Mouse (Mus musculus) stomach, embryonic 16.5 days (tissue): Measurements from ENCODE around the gene Myo15b. TPM values are rescaled to one million over a fixed set of nuclear protein-coding genes. Genes with fewer than 3 reads are reported as not detected.
A peak's percentile ranks its signal among the peaks of the same experiment; 100 is the strongest.
"Not testable (repeated sequence)": the region's sequence is repeated elsewhere in the genome, so short reads cannot be mapped to it uniquely, and the experiment has no call there.

Experiments used
- ATAC-seq: fragments of 200-750 bp; cut with Nextera tagmentation; 2 replicates; pipeline ENCODE4 v1.8.0; 2017; ENCODE audit warnings: moderate number of reproducible peaks, moderate TSS enrichment; ENCODE audit not compliant: insufficient read depth, low FRiP score
- H3K27ac ChIP-seq: fragments of 300-500 bp; sonication (generic); 2 replicates; pipeline ENCODE4 v1.5.1; 2014; ENCODE audit warnings: low read length
- H3K27me3 ChIP-seq: fragments of 300-500 bp; sonication (generic); 2 replicates; pipeline ENCODE4 v1.6.1; 2014; ENCODE audit warnings: low read length, control low read depth, mixed read lengths; ENCODE audit not compliant: control insufficient read depth, insufficient read depth
- H3K36me3 ChIP-seq: fragments of 300-500 bp; sonication (generic); 2 replicates; pipeline ENCODE4 v1.6.1; 2014; ENCODE audit warnings: low read length; ENCODE audit not compliant: control insufficient read depth, insufficient read depth
- H3K4me1 ChIP-seq: fragments of 300-500 bp; sonication (generic); 2 replicates; pipeline ENCODE4 v1.6.1; 2014; ENCODE audit warnings: low read length, control low read depth, mixed read lengths; ENCODE audit not compliant: control insufficient read depth, insufficient read depth
- H3K4me2 ChIP-seq: fragments of 300-500 bp; sonication (generic); 2 replicates; pipeline ENCODE4 v1.6.1; 2014; ENCODE audit warnings: low read depth, low read length, mixed read lengths
- H3K4me3 ChIP-seq: fragments of 300-500 bp; sonication (generic); replicated peaks from 2 replicates; pipeline ENCODE4 v1.5.1; 2014; ENCODE audit warnings: mild to moderate bottlenecking, low read length
- H3K9ac ChIP-seq: fragments of 300-500 bp; sonication (generic); 2 replicates; pipeline ENCODE4 v1.6.1; 2014; ENCODE audit warnings: low read length
- H3K9me3 ChIP-seq: fragments of 300-500 bp; sonication (generic); replicated peaks from 2 replicates; pipeline ENCODE4 v1.6.1; 2016; ENCODE audit warnings: low read length, control low read depth; ENCODE audit not compliant: control insufficient read depth
- WGBS: fragments of 180-500 bp; shearing (Covaris S2); extraction: QIAGEN DNeasy Blood & Tissue Kit; methylation state at CpG from one replicate; pipeline ENCODE4 v1.1.7; 2014; 5-methylcytosine and 5-hydroxymethylcytosine counted together
- polyA plus RNA-seq: library from polyadenylated mRNA; unstranded; fragments of >200 nt; fragmentation: Nextera tagmentation; extraction: Ambion mirVana; gene quantifications from 2 replicates; pipeline ENCODE4 v1.2.1, GENCODE M21; 2015

Gene Myo15b
- polyA plus RNA-seq, 1 experiment from 2014 or later = 21.1 TPM

DNA sequence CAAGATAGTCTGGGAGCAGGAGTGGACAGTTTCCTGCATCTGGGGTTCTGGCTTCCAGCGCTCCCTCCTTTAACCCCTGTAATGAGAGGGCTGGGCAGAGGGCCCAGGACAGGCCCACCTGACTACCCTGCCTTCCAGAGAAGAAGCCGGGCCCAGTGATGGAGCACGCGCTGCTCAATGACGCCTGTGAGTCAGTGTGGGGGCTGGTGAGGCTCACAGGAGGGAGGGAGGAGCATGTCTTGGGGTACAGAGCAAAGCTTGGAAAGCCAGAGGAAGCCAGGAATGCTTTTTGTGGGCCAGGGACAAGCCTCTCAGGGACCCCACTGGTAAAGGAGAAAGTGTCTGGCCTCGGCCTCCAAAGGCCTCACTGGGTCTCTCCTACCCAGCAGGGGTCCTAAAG lies 3.5 kb upstream of the Myo15b start:
- 85% methylated on average over 6 of the region's 6 CpGs for WGBS
- Histone ChIP-seq H3K36me3 (no peaks in the 10 kb centered on the region), H3K4me2 (no peak overlapping the region)

DNA sequence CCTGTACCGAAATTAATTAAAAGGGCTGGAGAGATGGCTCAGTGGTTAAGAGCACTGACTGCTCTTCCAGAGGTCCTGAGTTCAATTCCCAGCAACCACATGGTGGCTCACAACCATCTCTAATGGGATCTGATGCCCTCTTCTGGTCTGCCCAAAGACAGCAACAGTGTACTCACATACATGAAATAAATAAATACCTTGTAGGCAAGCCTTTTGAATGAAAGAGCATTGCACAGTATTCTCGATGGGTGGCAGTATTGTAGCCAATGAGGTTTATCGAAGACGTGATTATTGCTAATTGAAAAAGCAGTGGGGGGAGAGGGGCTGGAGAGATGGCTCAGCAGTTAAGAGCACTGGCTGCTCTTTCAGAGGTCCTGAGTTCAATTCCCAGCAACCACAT lies 1.1 kb upstream of the Myo15b start:
- not testable (repeated sequence) for ATAC-seq, H3K9me3 ChIP-seq, H3K4me1 ChIP-seq, H3K4me2 ChIP-seq, H3K27ac ChIP-seq, H3K36me3 ChIP-seq, H3K4me3 ChIP-seq, H3K9ac ChIP-seq
- 90% methylated on average over 4 of the region's 4 CpGs for WGBS
- H3K27me3 ChIP-seq = peaks cover 38% of the 10 kb centered on the region

More for the DNA sequence above, 3.5 kb upstream of the Myo15b start:
- H3K9ac ChIP-seq = no peak overlapping the region
- H3K27me3 ChIP-seq = peaks cover 25% of the 10 kb centered on the region
- H3K9me3 ChIP-seq = no peaks in the 10 kb centered on the region
- H3K4me1 ChIP-seq = no peaks in the 10 kb centered on the region; the same call in none of the 2 replicates
- H3K27ac ChIP-seq = no peak overlapping the region
- ATAC-seq = no peak
- H3K4me3 ChIP-seq = no peak overlapping the region

DNA sequence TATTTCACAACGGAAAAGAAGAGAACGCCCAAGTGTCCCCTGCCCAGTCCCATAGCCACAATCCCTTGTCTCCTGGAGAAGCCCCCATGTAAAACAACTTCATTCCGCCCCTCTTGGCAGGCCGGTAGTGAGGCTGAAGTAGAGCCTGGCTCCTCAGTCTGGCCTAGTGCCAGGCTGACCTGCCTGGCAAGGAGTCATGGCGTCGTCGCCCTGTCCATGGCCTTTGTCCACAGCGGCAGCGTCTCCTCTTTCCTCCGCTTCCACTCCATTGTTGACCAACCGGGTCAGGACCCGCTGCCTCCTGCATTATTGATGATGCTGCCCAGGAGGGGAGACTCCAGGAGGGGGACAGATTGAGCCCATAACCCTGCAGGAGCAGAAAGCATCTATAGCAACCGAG lies 270 bp upstream of the Myo15b start:
- ATAC-seq = no peak
- Histone ChIP-seq H3K9me3 (no peaks in the 10 kb centered on the region), H3K36me3 (no peaks in the 10 kb centered on the region), H3K27me3 (peaks cover 38% of the 10 kb centered on the region), H3K4me1 (peaks cover 4% of the 10 kb centered on the region), H3K4me3 (no peak overlapping the region), H3K4me2 (no peak overlapping the region), H3K9ac (no peak overlapping the region), H3K27ac (no peak overlapping the region)
- 52% methylated on average over 13 of the region's 13 CpGs for WGBS

DNA sequence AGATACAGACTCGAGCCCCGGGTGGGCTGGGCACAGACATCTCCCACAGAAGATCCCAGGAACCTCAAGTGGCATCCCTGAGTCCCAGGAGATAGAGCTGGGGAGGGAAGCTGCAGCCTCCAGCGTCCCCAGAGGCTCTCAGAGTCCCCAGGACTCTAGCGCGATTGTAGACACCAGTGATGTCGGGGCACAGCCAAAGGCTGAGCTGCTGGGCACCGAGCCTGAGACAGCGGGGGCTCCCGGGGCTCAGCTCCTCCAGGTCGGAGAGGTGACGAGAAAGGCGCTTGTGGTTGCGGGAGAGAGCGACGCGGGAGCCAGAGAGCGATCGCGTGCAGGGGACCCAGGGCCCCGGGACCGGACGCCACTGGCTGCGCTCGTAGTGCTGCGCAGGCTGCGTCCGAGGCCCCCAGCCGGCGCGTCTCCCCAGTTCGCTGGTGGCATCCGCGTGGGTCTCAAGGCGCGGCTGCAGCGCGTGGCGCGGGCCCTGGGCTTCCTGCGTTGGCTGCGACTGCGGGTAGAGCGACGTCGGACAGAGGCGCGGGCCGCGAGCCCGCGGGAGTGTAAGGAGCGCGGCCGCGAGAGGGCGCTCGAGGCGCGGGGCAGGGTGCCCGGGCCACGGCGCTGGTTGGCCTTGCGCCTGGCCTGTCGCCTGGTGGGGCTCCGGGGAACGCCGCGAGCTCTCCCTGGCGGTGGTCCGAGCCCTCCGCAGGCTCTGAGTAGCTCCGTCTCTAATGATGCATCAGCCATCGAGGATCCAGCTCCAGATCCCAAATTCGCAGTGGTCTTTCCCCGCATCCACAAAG lies 1.1 kb downstream of the Myo15b start:
- 3% methylated on average over 74 of the region's 75 CpGs for WGBS
- H3K27ac ChIP-seq = no peak overlapping the region
- H3K4me3 ChIP-seq = peak overlapping the region; percentile 40
- peak; percentile 91 for ATAC-seq
- peak overlapping the region; percentile 57 for H3K4me2 ChIP-seq
- H3K9me3 ChIP-seq = no peaks in the 10 kb centered on the region
- no peaks in the 10 kb centered on the region for H3K36me3 ChIP-seq
- peak overlapping the region; percentile 71 for H3K9ac ChIP-seq
- H3K4me1 ChIP-seq = peaks cover 4% of the 10 kb centered on the region
- H3K27me3 ChIP-seq = peaks cover 38% of the 10 kb centered on the region

DNA sequence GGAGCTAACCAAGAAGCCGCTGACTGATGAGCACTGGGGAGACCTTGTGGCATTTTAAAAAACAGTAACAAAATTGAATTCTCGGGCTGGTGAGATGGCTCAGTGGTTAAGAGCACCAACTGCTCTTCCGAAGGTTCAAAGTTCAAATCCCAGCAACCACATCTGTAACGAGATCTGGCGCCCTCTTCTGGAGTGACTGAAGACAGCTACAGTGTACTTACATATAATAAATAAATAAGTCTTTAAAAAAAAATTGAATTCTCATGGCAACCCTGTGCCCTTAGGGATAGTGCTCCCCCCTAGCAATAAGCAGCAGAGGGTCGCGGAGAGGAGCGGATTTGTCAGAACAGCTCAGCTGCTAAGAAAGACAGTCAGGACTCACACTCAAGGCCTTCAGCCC lies 5.7 kb downstream of the Myo15b start:
- H3K4me1 ChIP-seq = peaks cover 4% of the 10 kb centered on the region; the same call in 1 of the 2 replicates
- WGBS = 79% methylated on average over 8 of the region's 8 CpGs
- no peak overlapping the region for H3K4me3 ChIP-seq
- no peak overlapping the region for H3K9ac ChIP-seq
- H3K36me3 ChIP-seq = no peaks in the 10 kb centered on the region
- ATAC-seq = no peak
- H3K9me3 ChIP-seq = no peaks in the 10 kb centered on the region
- H3K27me3 ChIP-seq = peaks cover 18% of the 10 kb centered on the region
- H3K27ac ChIP-seq = no peak overlapping the region
- no peak overlapping the region for H3K4me2 ChIP-seq

DNA sequence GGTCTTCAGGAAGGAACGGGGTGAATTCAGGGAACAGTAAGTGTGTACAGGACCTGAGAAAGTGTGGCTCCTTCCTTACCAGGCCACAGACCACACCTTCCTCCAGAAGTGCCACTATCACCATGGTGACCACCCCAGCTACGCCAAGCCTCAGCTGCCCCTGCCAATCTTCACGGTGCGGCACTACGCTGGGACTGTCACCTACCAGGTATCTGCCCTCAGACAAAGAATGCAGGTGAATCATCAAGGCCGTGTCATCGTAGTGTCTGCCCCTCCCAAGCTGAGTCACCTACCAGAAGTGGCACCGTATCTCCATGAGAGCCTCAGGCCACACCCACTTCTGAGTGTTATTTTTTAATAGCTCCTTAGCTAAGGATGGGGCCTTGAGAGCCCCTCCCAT lies 11.2 kb downstream of the Myo15b start:
- H3K27me3 ChIP-seq = no peaks in the 10 kb centered on the region
- peak; percentile 61 for ATAC-seq
- no peak overlapping the region for H3K4me3 ChIP-seq
- peak overlapping the region; percentile 45 for H3K27ac ChIP-seq
- no peak overlapping the region for H3K9ac ChIP-seq
- 55% methylated on average over 8 of the region's 8 CpGs for WGBS
- no peaks in the 10 kb centered on the region for H3K36me3 ChIP-seq
- H3K4me2 ChIP-seq = no peak overlapping the region
- H3K9me3 ChIP-seq = no peaks in the 10 kb centered on the region
- H3K4me1 ChIP-seq = 0 out of 2 replicates have a peak, but pooled peaks cover 4% of the 10 kb centered on the region

DNA sequence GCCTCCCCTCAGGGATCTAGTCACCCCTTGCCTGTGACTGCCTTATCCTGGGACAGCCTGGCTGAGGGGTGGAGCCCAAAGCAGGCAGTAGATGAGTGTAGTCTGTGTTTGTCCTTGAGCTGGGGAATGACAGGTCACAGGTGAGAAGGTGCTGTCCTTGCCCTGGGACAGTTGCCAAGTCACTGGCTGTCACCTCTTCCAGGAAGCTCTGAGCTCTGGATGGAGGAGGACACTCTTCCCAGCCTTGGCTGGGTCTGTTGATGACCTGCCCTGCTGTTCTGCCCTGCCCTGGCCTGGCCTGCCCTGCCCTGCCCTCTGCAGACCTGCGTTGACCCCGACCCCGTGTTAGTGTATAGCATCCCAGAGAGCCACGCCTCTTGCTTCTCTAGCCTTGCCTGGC lies 14.2 kb downstream of the Myo15b start:
- no peaks in the 10 kb centered on the region for H3K9me3 ChIP-seq
- WGBS = 46% methylated on average over 4 of the region's 4 CpGs
- H3K4me2 ChIP-seq = no peak overlapping the region
- no peak overlapping the region for H3K4me3 ChIP-seq
- no peak overlapping the region for H3K9ac ChIP-seq
- no peak overlapping the region for H3K27ac ChIP-seq
- H3K27me3 ChIP-seq = no peaks in the 10 kb centered on the region
- no peak for ATAC-seq
- no peaks in the 10 kb centered on the region for H3K36me3 ChIP-seq
- 0 out of 2 replicates have a peak, but pooled peaks cover 4% of the 10 kb centered on the region for H3K4me1 ChIP-seq

DNA sequence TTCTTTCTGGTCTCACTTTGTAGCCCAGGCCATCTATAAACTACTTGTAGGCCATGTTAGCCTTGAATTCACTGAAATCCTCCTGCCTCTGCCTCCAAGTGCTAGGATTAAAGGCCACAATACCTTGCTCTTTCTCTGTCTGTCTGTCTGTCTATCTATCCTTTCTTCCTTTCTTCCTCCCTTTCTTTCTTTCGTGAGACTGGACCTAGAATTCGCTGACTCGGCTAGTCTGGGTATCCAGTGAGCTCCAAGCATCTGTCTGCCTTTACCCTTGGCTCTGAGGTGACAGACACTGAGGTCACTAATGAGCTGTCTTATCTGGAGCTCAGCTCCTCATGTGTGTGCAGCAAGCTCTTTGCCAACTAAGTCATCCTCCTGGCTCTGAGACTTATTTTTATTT lies 17.7 kb downstream of the Myo15b start:
- no peak for ATAC-seq
- no peaks in the 10 kb centered on the region for H3K27me3 ChIP-seq

DNA sequence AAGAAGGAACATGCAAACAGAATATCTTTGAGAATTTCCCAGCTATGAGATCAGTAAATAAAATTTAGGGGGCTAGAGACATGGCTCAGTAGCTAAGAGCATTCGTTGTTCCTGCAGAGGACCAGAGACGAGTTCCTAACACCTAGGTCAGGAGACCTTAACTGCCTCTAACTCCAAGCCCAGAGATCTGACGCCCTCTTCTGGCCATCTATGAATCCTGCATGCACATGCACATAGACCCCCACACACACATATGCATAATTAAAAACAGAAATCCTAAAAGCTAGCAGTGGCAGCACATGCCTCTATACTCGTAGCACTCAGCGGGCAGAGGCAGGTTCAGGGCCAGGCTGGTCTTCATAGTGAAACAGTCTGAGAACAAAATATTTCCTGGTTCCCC lies 18.2 kb downstream of the Myo15b start:
- ATAC-seq = no peak
- 79% methylated on average over 5 of the region's 5 CpGs for WGBS
- Histone ChIP-seq H3K4me1 (0 out of 2 replicates have a peak, but pooled peaks cover 6% of the 10 kb centered on the region), H3K27ac (peak overlapping the region; percentile 58; the same call in 1 of the 2 replicates), H3K36me3 (no peaks in the 10 kb centered on the region), H3K4me3 (no peak overlapping the region), H3K9ac (no peak overlapping the region), H3K9me3 (no peaks in the 10 kb centered on the region), H3K4me2 (no peak overlapping the region), H3K27me3 (no peaks in the 10 kb centered on the region)

More for the DNA sequence above, 17.7 kb downstream of the Myo15b start:
- no peaks in the 10 kb centered on the region for H3K36me3 ChIP-seq
- WGBS = 87% methylated on average over 3 of the region's 3 CpGs
- no peak overlapping the region for H3K27ac ChIP-seq
- H3K9ac ChIP-seq = no peak overlapping the region
- no peak overlapping the region for H3K4me2 ChIP-seq
- no peaks in the 10 kb centered on the region for H3K9me3 ChIP-seq
- H3K4me1 ChIP-seq = 0 out of 2 replicates have a peak, but pooled peaks cover 6% of the 10 kb centered on the region
- H3K4me3 ChIP-seq = no peak overlapping the region
